Mouse (Mus musculus): ENCODE results near the gene Bglap. TPM values are rescaled to one million over a fixed set of nuclear protein-coding genes. Genes with fewer than 3 reads are reported as not detected.

The Bglap gene
- polyA plus RNA-seq, 1 experiment from 2014 or later, result not detected

DNA sequence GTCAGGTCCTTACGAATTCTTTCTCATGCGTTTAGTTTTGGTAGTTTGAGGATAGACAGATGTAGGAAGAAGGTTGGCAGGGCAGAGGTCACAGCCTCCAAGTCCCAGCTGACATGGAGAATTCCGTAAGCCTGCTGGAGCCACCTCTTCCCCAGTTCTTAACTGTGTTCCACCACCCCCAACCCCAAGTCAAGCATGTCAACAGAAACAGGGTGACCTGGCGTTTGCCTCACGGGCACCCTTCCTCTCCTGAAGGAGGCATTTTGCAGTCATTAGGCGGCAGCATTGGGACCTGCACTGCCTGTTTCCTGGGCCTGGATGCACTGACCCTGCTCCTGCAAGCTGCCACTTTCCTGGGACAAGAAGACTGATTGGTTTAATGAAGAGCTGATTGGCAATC, 33.8 kb upstream of the Bglap start:
- H3K4me2 ChIP-seq (ENCODE audit: low read depth, low read length), result no peak overlapping the region
- H3K4me1 ChIP-seq (ENCODE audit: control insufficient read depth, insufficient read depth, low read length), result peaks cover 27% of the 10 kb centered on the region
- H3K9ac ChIP-seq (ENCODE audit: low read depth, low read length), result no peak overlapping the region
- no peaks in the 10 kb centered on the region for H3K27me3 ChIP-seq (replicated peaks; ENCODE audit: control insufficient read depth, insufficient read depth, low read length)
- H3K27ac ChIP-seq (ENCODE audit: low read length), result no peak overlapping the region
- ATAC-seq, result no peak
- H3K36me3 ChIP-seq (ENCODE audit: control insufficient read depth, insufficient read depth, low read length), result peaks cover 13% of the 10 kb centered on the region
- H3K9me3 ChIP-seq (ENCODE audit: control insufficient read depth, low read length), result no peaks in the 10 kb centered on the region
- 78% methylated on average over 6 of the region's 6 CpGs for WGBS
- H3K4me3 ChIP-seq (ENCODE audit: low read length), result no peak overlapping the region

DNA sequence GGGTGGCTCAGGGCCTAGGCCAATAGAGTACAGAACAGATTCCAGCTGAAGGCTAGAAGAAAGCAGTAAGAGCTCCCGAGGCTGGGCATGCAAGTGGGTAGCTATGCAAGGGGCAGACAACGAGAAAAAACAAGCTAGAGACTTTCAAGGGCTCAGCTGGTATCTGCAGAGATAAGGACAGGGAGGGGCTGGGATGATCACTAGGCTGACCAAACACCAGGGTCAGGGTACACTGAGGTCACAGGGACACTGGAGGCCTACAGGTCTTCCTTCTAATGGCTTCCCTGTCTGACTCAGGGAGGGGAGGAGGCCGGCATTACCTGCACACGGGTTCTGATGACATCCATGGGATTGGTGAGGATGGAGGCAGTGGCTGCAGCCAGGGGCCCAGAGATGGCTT, 31.4 kb upstream of the Bglap start:
- Histone ChIP-seq H3K9ac (ENCODE audit: low read depth, low read length) (0 out of 2 replicates have a peak overlapping the region, but pooled peaks have one; percentile 34), H3K9me3 (ENCODE audit: control insufficient read depth, low read length) (no peaks in the 10 kb centered on the region), H3K4me3 (ENCODE audit: low read length) (no peak overlapping the region), H3K4me2 (ENCODE audit: low read depth, low read length) (no peak overlapping the region), H3K4me1 (ENCODE audit: control insufficient read depth, insufficient read depth, low read length) (peaks cover 16% of the 10 kb centered on the region), H3K36me3 (ENCODE audit: control insufficient read depth, insufficient read depth, low read length) (peaks cover 11% of the 10 kb centered on the region), H3K27ac (ENCODE audit: low read length) (peak overlapping the region; percentile 57), H3K27me3 (replicated peaks; ENCODE audit: control insufficient read depth, insufficient read depth, low read length) (no peaks in the 10 kb centered on the region)
- peak; percentile 54 for ATAC-seq
- WGBS, result 47% methylated on average over 4 of the region's 4 CpGs

DNA sequence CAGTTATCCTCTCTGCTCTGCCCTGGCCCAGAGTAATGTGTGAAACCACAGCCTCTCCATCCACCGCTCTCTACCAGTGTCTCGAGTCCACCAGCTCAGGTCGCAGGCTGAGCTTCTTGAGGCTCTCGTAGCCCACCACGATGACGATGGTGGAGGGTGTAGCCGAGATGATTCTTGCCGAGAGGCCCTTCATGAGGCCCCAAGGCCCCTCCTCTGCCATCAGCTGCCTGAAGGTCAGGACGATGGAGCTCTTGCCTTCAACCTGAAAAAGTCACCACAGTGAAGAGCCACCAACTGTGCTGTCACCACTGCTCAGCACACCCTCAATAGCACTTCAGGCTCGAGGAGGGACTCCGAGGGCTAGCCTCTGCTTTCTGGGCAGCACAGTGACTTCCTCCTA, 28.4 kb upstream of the Bglap start:
- WGBS, result 83% methylated on average over 11 of the region's 11 CpGs
- ATAC-seq, result no peak

DNA sequence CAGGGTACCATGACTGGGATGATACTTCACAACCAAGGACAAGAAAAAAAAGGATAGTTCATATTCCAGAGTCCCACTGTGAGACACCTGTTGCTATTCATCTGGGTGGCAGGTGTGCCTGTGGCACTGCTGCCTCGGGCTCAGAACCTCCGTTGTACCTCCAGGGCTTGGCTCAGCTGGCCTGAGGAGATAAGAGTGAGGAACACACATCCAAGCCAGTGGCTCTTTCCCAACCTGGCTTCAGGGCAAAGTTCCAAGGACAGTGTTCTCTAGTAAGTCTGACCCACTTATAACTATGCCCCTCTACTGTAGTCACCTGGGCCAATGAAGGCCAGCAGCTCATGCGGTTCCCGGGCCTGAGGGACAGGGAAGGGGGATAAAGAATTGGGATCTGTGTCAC, 27.4 kb upstream of the Bglap start:
- peak overlapping the region; percentile 25 for H3K27ac ChIP-seq (ENCODE audit: low read length)
- no peaks in the 10 kb centered on the region for H3K9me3 ChIP-seq (ENCODE audit: control insufficient read depth, low read length)
- no peak overlapping the region for H3K4me3 ChIP-seq (ENCODE audit: low read length)
- ATAC-seq, result no peak
- no peaks in the 10 kb centered on the region for H3K27me3 ChIP-seq (replicated peaks; ENCODE audit: control insufficient read depth, insufficient read depth, low read length)
- peaks cover 36% of the 10 kb centered on the region for H3K4me1 ChIP-seq (ENCODE audit: control insufficient read depth, insufficient read depth, low read length)
- no peak overlapping the region for H3K9ac ChIP-seq (ENCODE audit: low read depth, low read length)
- H3K4me2 ChIP-seq (ENCODE audit: low read depth, low read length), result no peak overlapping the region
- peaks cover 4% of the 10 kb centered on the region; the same call in 1 of the 2 replicates for H3K36me3 ChIP-seq (ENCODE audit: control insufficient read depth, insufficient read depth, low read length)
- WGBS, result 72% methylated on average over 4 of the region's 4 CpGs

More for the DNA sequence above, 28.4 kb upstream of the Bglap start:
- no peak overlapping the region for H3K4me2 ChIP-seq (ENCODE audit: low read depth, low read length)
- H3K27me3 ChIP-seq (replicated peaks; ENCODE audit: control insufficient read depth, insufficient read depth, low read length), result no peaks in the 10 kb centered on the region
- H3K9ac ChIP-seq (ENCODE audit: low read depth, low read length), result no peak overlapping the region
- H3K9me3 ChIP-seq (ENCODE audit: control insufficient read depth, low read length), result no peaks in the 10 kb centered on the region
- H3K4me1 ChIP-seq (ENCODE audit: control insufficient read depth, insufficient read depth, low read length), result peaks cover 31% of the 10 kb centered on the region
- H3K27ac ChIP-seq (ENCODE audit: low read length), result no peak overlapping the region
- no peak overlapping the region for H3K4me3 ChIP-seq (ENCODE audit: low read length)
- peaks cover 5% of the 10 kb centered on the region for H3K36me3 ChIP-seq (ENCODE audit: control insufficient read depth, insufficient read depth, low read length)

DNA sequence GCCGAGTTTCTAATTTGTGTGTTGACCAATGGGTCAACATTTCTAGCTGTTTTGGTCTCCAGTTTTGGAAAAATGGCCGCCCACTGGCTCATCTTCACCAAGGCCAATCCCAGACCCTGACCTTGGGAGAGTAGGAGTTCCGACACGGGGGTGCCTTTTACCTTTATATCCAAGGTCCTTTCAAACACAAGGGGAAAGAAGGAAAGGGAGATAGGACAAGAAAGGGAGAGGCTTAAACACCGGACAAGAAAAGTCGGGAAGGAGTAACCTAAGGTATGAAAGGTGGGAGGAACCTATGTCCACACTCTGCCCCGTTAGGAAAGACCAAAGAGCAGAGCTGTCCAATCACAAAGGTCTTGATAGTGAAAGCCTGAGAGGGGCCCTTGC, 26.4 kb upstream of the Bglap start:
- Histone ChIP-seq H3K36me3 (ENCODE audit: control insufficient read depth, insufficient read depth, low read length) (no peaks in the 10 kb centered on the region), H3K4me2 (ENCODE audit: low read depth, low read length) (peak overlapping the region; percentile 54), H3K9ac (ENCODE audit: low read depth, low read length) (peak overlapping the region; percentile 89), H3K9me3 (ENCODE audit: control insufficient read depth, low read length) (no peaks in the 10 kb centered on the region), H3K4me1 (ENCODE audit: control insufficient read depth, insufficient read depth, low read length) (peaks cover 30% of the 10 kb centered on the region), H3K27me3 (replicated peaks; ENCODE audit: control insufficient read depth, insufficient read depth, low read length) (no peaks in the 10 kb centered on the region), H3K4me3 (ENCODE audit: low read length) (peak overlapping the region; percentile 64), H3K27ac (ENCODE audit: low read length) (peak overlapping the region; percentile 84)
- peak; percentile 26 for ATAC-seq
- WGBS, result 20% methylated on average over 7 of the region's 7 CpGs

DNA sequence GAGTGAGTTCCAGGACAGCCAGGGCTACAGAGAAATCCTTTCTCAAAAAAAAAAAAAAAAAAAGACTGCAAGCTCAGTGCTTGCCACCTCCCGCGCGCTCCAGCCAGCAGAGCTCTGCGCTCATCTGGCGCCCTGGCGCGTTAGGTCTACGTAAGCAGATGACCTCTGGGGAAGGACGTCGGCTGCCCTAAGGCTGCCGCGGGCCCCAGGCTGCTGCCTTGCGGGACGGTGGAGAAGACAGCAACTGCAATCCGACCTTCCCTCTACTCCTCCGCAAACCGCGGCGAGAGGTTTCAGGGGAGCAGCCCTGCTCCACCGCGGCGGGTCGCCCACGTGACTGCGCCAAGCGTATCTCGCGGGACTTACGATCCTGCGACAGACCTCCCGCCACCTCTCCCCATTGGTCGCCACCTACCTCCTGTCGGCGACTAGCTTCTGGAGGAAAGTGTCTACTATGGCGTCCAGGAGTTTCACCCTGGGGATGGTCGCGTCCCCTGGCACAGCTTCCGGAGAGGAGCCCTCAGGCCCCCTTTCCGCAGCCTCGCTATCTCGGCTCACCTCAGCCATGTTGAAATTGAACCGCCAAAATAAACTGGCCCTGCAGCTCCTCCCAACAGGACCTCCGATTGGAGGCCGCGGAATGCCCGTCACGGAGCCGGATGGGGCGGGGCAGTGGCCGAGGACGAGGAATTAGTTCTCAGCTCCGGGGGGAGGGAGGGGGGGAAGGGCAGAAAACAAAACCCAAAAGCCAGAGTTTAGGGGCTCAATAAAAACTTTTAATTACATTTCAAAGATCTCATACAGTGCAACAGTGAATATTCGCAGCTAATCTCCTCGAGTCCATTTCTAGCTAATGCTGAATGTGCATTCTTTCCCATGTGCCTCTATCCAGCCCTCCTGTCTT, 25.7 kb upstream of the Bglap start, which contains the start of gene Pmf1:
Pmf1 (minus strand) TSS at position 591 of the 904 bp plus-strand sequence.
- WGBS, result under 1% methylated on average over 54 of the region's 54 CpGs
- Histone ChIP-seq H3K4me2 (ENCODE audit: low read depth, low read length) (peak within 1 kb of the TSS; percentile 54), H3K9me3 (ENCODE audit: control insufficient read depth, low read length) (no peaks in the 10 kb centered on the region), H3K27ac (ENCODE audit: low read length) (peak within 1 kb of the TSS; percentile 87), H3K9ac (ENCODE audit: low read depth, low read length) (peak within 1 kb of the TSS; percentile 89), H3K4me3 (ENCODE audit: low read length) (peak within 1 kb of the TSS; percentile 64), H3K36me3 (ENCODE audit: control insufficient read depth, insufficient read depth, low read length) (no peaks in the 10 kb centered on the region), H3K4me1 (ENCODE audit: control insufficient read depth, insufficient read depth, low read length) (peaks cover 25% of the 10 kb centered on the region), H3K27me3 (replicated peaks; ENCODE audit: control insufficient read depth, insufficient read depth, low read length) (no peaks in the 10 kb centered on the region)
- peak; percentile 93 for ATAC-seq

DNA sequence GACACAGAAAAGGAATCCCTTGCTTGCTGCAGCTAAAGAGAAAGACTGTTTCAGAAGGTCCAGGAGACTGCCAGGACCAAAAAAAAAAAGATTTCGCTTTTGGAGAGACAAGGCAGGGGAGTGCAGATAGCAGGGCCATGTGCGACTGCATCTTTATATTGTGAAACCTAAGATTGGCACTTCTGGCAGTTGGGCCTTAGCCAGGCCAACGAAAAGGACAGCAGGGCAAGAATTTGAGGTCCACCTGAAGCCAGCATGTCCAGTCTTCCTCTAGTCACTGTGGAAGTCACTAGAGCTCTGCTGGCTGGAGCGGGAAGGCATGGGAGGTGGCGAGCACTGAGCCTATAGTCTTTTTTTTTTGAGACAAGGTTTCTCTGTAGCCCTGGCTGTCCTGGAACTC, 24.7 kb upstream of the Bglap start:
- peaks cover 1% of the 10 kb centered on the region for H3K36me3 ChIP-seq (ENCODE audit: control insufficient read depth, insufficient read depth, low read length)
- H3K9ac ChIP-seq (ENCODE audit: low read depth, low read length), result peak overlapping the region; percentile 89
- H3K4me3 ChIP-seq (ENCODE audit: low read length), result peak overlapping the region; percentile 64
- H3K27me3 ChIP-seq (replicated peaks; ENCODE audit: control insufficient read depth, insufficient read depth, low read length), result no peaks in the 10 kb centered on the region
- 55% methylated on average over 5 of the region's 5 CpGs for WGBS
- no peaks in the 10 kb centered on the region for H3K9me3 ChIP-seq (ENCODE audit: control insufficient read depth, low read length)
- peak overlapping the region; percentile 54 for H3K4me2 ChIP-seq (ENCODE audit: low read depth, low read length)
- H3K27ac ChIP-seq (ENCODE audit: low read length), result peak overlapping the region; percentile 87; the same call in 1 of the 2 replicates
- no peak for ATAC-seq
- peaks cover 25% of the 10 kb centered on the region for H3K4me1 ChIP-seq (ENCODE audit: control insufficient read depth, insufficient read depth, low read length)

DNA sequence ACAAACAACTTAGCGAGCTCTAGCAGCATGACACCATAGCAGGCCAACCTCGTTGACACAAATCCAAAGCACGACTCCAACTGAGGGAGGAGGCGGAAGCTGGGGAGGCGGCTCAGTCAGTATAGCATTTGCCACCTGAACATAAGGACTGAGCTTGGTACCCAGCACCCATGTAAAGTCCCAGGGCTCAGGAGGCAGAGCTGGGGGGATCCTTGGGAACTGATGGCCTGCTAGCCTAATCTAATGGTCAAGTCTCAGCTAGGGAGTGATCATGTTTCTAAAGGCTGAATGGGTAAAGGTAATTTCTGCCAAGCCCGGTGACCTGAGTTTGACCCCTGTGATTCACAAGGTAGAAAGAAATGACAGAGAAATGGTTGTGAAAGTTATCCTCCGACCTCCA, 23.3 kb upstream of the Bglap start:
- Histone ChIP-seq H3K27ac (ENCODE audit: low read length) (no peak overlapping the region), H3K9ac (ENCODE audit: low read depth, low read length) (no peak overlapping the region), H3K36me3 (ENCODE audit: control insufficient read depth, insufficient read depth, low read length) (peaks cover 4% of the 10 kb centered on the region)

DNA sequence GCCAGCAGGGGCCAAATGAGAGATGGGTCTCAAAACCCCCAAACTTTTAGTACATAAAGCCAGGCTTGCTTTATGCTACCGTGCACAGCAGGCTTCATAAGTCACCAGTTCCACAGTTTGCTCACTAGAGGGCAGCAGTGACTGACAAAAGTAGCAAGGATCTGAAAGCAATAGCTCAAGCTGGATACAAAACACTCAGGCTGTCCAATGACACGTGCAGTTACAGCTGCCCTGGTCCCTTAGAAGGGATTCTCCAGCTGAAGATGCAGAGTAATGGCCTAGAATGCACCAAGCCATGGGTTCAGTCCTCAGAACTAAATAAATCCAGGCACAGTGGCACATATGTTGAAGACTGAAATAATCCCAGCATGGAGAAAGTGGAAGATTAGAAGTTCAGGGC, 22.8 kb upstream of the Bglap start:
- 0% methylated on average over 2 of the region's 2 CpGs for WGBS

More for the DNA sequence above, 23.3 kb upstream of the Bglap start:
- WGBS, result 52% methylated on average over 7 of the region's 7 CpGs
- Histone ChIP-seq H3K4me3 (ENCODE audit: low read length) (no peak overlapping the region), H3K9me3 (ENCODE audit: control insufficient read depth, low read length) (no peaks in the 10 kb centered on the region), H3K4me1 (ENCODE audit: control insufficient read depth, insufficient read depth, low read length) (peaks cover 25% of the 10 kb centered on the region), H3K27me3 (replicated peaks; ENCODE audit: control insufficient read depth, insufficient read depth, low read length) (no peaks in the 10 kb centered on the region), H3K4me2 (ENCODE audit: low read depth, low read length) (no peak overlapping the region)
- no peak for ATAC-seq

More for the DNA sequence above, 22.8 kb upstream of the Bglap start:
- Histone ChIP-seq H3K27me3 (replicated peaks; ENCODE audit: control insufficient read depth, insufficient read depth, low read length) (no peaks in the 10 kb centered on the region), H3K27ac (ENCODE audit: low read length) (no peak overlapping the region), H3K9me3 (ENCODE audit: control insufficient read depth, low read length) (no peaks in the 10 kb centered on the region), H3K36me3 (ENCODE audit: control insufficient read depth, insufficient read depth, low read length) (peaks cover 4% of the 10 kb centered on the region), H3K9ac (ENCODE audit: low read depth, low read length) (no peak overlapping the region), H3K4me2 (ENCODE audit: low read depth, low read length) (no peak overlapping the region), H3K4me1 (ENCODE audit: control insufficient read depth, insufficient read depth, low read length) (peaks cover 25% of the 10 kb centered on the region), H3K4me3 (ENCODE audit: low read length) (no peak overlapping the region)
- ATAC-seq, result no peak

Measured in intestine, embryonic 16.5 days (tissue).